Mouse (Mus musculus): ENCODE measurements around the gene S100a16.

The S100a16 gene

GRCm38 (mm10) chr3:90517711-90518110 is 19.3 kb upstream of the S100a16 start:
- DNase-seq (ENCODE audit: low spot score in 2 of 2) = no peak

GRCm38 (mm10) chr3:90525421-90525820 is 11.6 kb upstream of the S100a16 start:
- peak in 1 of 2 experiments; percentile 62 for DNase-seq (ENCODE audit: low spot score in 2 of 2)

GRCm38 (mm10) chr3:90526076-90526475 is 11.0 kb upstream of the S100a16 start:
- DNase-seq (ENCODE audit: low spot score in 2 of 2) = no peak

GRCm38 (mm10) chr3:90526580-90526979 is 10.5 kb upstream of the S100a16 start, which contains the start of gene S100a14:
S100a14 (plus strand) TSS chr3:90526856.
- peak; percentile 69 to 78 for DNase-seq (ENCODE audit: low spot score in 2 of 2)

- DNase-seq (ENCODE audit: low spot score in 2 of 2) = no peak
Measured at GRCm38 (mm10) chr3:90527291-90527873, 9.7 kb upstream of the S100a16 start.

GRCm38 (mm10) chr3:90531713-90532112 is 5.3 kb upstream of the S100a16 start:
- no peak for DNase-seq (ENCODE audit: low spot score in 2 of 2)

GRCm38 (mm10) chr3:90535446-90535845 is 1.6 kb upstream of the S100a16 start:
- no peak for DNase-seq (ENCODE audit: low spot score in 2 of 2)

- DNase-seq (ENCODE audit: low spot score in 2 of 2) = peak in 1 of 2 experiments; percentile 54
Measured at GRCm38 (mm10) chr3:90537905-90538296, 847 bp downstream of the S100a16 start.

GRCm38 (mm10) chr3:90540904-90541303 is 3.9 kb downstream of the S100a16 start:
- DNase-seq (ENCODE audit: low spot score in 2 of 2) = no peak

- no peak for DNase-seq (ENCODE audit: low spot score in 2 of 2)
Measured at GRCm38 (mm10) chr3:90549676-90550420, 12.8 kb downstream of the S100a16 start.

- no peak for DNase-seq (ENCODE audit: low spot score in 2 of 2)
Measured at GRCm38 (mm10) chr3:90550421-90550790, 13.4 kb downstream of the S100a16 start.

GRCm38 (mm10) chr3:90552231-90552630 is 15.2 kb downstream of the S100a16 start:
- no peak for DNase-seq (ENCODE audit: low spot score in 2 of 2)

- no peak for DNase-seq (ENCODE audit: low spot score in 2 of 2)
Measured at GRCm38 (mm10) chr3:90555954-90556353, 18.9 kb downstream of the S100a16 start.

GRCm38 (mm10) chr3:90560008-90560628 is 23.1 kb downstream of the S100a16 start, which contains the start of gene S100a3:
S100a3 (plus strand) TSS chr3:90560578.
- DNase-seq (ENCODE audit: low spot score in 2 of 2) = no peak

GRCm38 (mm10) chr3:90574691-90575090 is 37.6 kb downstream of the S100a16 start:
- DNase-seq (ENCODE audit: low spot score in 2 of 2) = peak; percentile 40 to 44

- no peak for DNase-seq (ENCODE audit: low spot score in 2 of 2)
Measured at GRCm38 (mm10) chr3:90575320-90575719, 38.3 kb downstream of the S100a16 start.

- DNase-seq (ENCODE audit: low spot score in 2 of 2) = no peak
Measured at GRCm38 (mm10) chr3:90576351-90577001, 39.4 kb downstream of the S100a16 start.

- DNase-seq (ENCODE audit: low spot score in 2 of 2) = no peak
Measured at GRCm38 (mm10) chr3:90579433-90579832, 42.4 kb downstream of the S100a16 start.

- no peak for DNase-seq (ENCODE audit: low spot score in 2 of 2)
Measured at GRCm38 (mm10) chr3:90581141-90581540, 44.1 kb downstream of the S100a16 start.

- DNase-seq (ENCODE audit: low spot score in 2 of 2) = no peak
Measured at GRCm38 (mm10) chr3:90582156-90582555, 45.1 kb downstream of the S100a16 start.

- no peak for DNase-seq (ENCODE audit: low spot score in 2 of 2)
Measured at GRCm38 (mm10) chr3:90582556-90582955, 45.5 kb downstream of the S100a16 start.

GRCm38 (mm10) chr3:90583893-90584292 is 46.8 kb downstream of the S100a16 start:
- DNase-seq (ENCODE audit: low spot score in 2 of 2) = no peak
